Mouse (Mus musculus): ENCODE results near the gene Gm10803. TPM values are rescaled to one million over a fixed set of nuclear protein-coding genes. Genes with fewer than 3 reads are reported as not detected.

The Gm10803 gene
- polyA plus RNA-seq, 1 experiment from 2014 or later: not detected

DNA sequence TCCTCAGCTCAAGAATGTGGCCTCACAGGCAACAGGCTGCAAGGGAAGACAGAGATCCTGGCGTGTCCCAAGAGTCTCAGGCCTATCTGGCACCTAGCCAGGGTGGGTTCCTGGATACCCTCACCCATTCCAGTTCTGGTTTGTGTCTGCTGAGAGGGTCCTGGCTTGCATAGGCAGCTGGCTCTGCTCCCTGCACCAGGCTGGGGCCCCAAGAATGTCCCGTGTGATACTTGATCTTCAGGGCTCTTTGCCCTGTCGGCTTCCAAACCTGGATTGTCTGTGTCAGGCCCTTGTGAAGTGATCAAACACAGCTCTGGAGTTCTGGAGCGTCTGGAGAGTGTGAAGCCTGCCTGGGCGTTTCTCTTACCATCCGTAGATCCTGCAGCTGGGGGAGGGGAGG lies 22.2 kb upstream of the Gm10803 start:
- no peak overlapping the region for H3K9ac ChIP-seq
- no peak overlapping the region for H3K27ac ChIP-seq (ENCODE audit: poor library complexity, severe bottlenecking)
- H3K4me3 ChIP-seq: no peak overlapping the region
- H3K4me1 ChIP-seq (replicated peaks): peaks cover 19% of the 10 kb centered on the region
- no peaks in the 10 kb centered on the region for H3K36me3 ChIP-seq
- 9% methylated on average over 6 of the region's 6 CpGs for WGBS
- ATAC-seq (ENCODE audit: insufficient number of reproducible peaks, low FRiP score): peak; percentile 38; the same call in 1 of the 2 replicates
- 0 out of 2 replicates have a peak overlapping the region, but pooled peaks have one; percentile 11 for H3K4me2 ChIP-seq
- H3K9me3 ChIP-seq (replicated peaks): no peaks in the 10 kb centered on the region
- H3K27me3 ChIP-seq (replicated peaks): no peaks in the 10 kb centered on the region

DNA sequence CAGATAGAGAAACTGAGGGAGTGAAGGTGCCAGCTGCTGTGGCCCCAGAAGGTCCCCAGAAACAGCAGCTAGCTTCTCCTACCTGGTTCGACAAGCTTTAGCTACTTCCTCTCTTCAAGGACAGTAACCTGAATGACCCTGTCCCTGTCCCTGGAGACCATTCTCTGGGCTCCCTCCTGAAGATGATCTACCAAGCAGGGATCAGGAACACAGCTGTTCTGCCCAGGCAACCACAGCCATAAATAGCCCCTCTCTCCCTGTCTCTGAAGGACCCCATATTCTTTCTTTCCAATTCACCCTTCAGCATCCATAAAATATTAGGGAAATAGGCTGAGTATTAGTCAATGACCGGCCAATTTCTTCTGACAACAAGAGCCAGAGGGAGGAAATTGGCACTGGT lies 18.6 kb upstream of the Gm10803 start:
- no peak for ATAC-seq (ENCODE audit: insufficient number of reproducible peaks, low FRiP score)
- H3K9me3 ChIP-seq (replicated peaks): no peaks in the 10 kb centered on the region
- no peak overlapping the region for H3K4me3 ChIP-seq
- H3K27ac ChIP-seq (ENCODE audit: poor library complexity, severe bottlenecking): no peak overlapping the region
- no peak overlapping the region for H3K9ac ChIP-seq
- 0 out of 2 replicates have a peak, but pooled peaks cover 8% of the 10 kb centered on the region for H3K27me3 ChIP-seq (replicated peaks)
- H3K4me1 ChIP-seq (replicated peaks): peaks cover 17% of the 10 kb centered on the region
- no peaks in the 10 kb centered on the region for H3K36me3 ChIP-seq
- 82% methylated on average over 2 of the region's 2 CpGs for WGBS
- H3K4me2 ChIP-seq: no peak overlapping the region

DNA sequence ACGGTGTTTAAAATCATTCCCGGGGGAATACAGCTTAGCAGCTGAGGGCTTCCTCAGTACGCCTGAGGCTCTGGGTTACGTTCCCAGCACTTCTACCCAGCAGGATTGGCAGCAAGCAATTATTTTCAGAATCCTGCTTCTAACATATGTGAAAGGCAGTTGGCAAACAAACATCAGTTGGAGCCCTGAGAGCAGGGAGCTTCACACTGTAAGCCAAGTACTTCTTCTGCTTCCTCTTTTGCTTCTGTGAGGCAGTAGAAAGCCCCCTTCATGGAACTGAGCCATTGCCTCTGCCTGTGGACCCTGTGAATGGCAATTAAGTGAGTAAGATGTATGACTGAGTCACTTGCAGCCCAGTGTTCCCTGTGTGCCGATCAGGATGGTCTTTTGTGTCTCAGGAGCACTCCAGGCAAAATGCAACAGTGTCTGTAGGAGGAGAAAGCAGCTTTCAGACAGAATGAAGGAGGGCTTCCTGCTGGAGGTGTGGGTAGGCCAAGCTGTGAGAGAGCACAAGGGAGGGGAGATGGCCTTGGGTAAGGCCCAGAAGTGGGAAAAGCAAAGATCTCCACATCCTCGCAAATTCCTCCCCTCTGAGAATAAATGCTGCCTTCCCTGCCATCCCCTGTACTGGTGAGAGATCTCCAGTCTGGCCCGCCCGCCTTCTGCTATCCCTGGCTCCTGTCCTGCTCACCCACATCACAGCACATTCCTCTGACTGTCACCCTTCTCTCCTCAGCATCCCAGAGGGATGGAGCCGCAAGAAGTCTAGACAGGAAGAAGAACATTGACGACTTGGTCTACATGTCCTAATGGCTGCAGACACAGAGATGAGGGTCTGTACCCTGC lies 7.5 kb upstream of the Gm10803 start:
- Histone ChIP-seq H3K27ac (ENCODE audit: poor library complexity, severe bottlenecking) (no peak overlapping the region), H3K36me3 (no peaks in the 10 kb centered on the region), H3K4me3 (no peak overlapping the region), H3K9me3 (replicated peaks) (no peaks in the 10 kb centered on the region), H3K27me3 (replicated peaks) (no peaks in the 10 kb centered on the region), H3K4me1 (replicated peaks) (no peaks in the 10 kb centered on the region), H3K4me2 (no peak overlapping the region), H3K9ac (no peak overlapping the region)
- no peak for ATAC-seq (ENCODE audit: insufficient number of reproducible peaks, low FRiP score)
- WGBS: 65% methylated on average over 10 of the region's 10 CpGs

- H3K4me3 ChIP-seq: no peak overlapping the region
- no peaks in the 10 kb centered on the region for H3K27me3 ChIP-seq (replicated peaks)
- WGBS: 63% methylated on average over 5 of the region's 5 CpGs
- H3K4me1 ChIP-seq (replicated peaks): no peaks in the 10 kb centered on the region
- H3K36me3 ChIP-seq: no peaks in the 10 kb centered on the region
- no peak overlapping the region for H3K9ac ChIP-seq
- no peak overlapping the region for H3K27ac ChIP-seq (ENCODE audit: poor library complexity, severe bottlenecking)
- no peak for ATAC-seq (ENCODE audit: insufficient number of reproducible peaks, low FRiP score)
- H3K4me2 ChIP-seq: no peak overlapping the region
- H3K9me3 ChIP-seq (replicated peaks): no peaks in the 10 kb centered on the region
Measured at GRCm38 (mm10) chr2:93553905-93554304, 6.5 kb upstream of the Gm10803 start.

DNA sequence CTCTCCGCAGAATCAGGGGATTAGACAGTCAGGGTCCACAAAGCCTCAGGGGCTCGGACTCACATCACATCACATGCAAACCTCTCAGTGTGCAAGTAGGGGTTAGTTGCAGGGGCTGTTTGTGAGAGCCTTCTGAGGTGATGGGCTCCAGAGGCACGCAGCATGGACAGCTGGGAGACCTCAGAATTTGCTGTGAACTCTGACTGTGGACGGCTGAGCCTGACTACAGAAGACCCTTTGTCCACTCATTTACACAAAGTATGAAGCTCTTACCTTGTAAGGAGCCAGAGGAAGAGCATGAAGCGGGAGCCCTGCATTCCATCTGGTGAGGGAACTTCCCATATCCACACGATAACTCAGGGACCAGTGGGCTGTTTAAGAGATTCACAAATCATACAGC lies 5.3 kb downstream of the Gm10803 start:
- ATAC-seq (ENCODE audit: insufficient number of reproducible peaks, low FRiP score): no peak; the same call in 1 of the 2 replicates
- H3K9me3 ChIP-seq (replicated peaks): no peaks in the 10 kb centered on the region
- H3K9ac ChIP-seq: no peak overlapping the region
- H3K36me3 ChIP-seq: no peaks in the 10 kb centered on the region
- no peak overlapping the region for H3K27ac ChIP-seq (ENCODE audit: poor library complexity, severe bottlenecking)
- 0 out of 2 replicates have a peak, but pooled peaks cover 5% of the 10 kb centered on the region for H3K4me1 ChIP-seq (replicated peaks)
- 42% methylated on average over 6 of the region's 6 CpGs for WGBS
- no peak overlapping the region for H3K4me2 ChIP-seq
- H3K4me3 ChIP-seq: no peak overlapping the region
- H3K27me3 ChIP-seq (replicated peaks): no peaks in the 10 kb centered on the region; the same call in 1 of the 2 replicates

DNA sequence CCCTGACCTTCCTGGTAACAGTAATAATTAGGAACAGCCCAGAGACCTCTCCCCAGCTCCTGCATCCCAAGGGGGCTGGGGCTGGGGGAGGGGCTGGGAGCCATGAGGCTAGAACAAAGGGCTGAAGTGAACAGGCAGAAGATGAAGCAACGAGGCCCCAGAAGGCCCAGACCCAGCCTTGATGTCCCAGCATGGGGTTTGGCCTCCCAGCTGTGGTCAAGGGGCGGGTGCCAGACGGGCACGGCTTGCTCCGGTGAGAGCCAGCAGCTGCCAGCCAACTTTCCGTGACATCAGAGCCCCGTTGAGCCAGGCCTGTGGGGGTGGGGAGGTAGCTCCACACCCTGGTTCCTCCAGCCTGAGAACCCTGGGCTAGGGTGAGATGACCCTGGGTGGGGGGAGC lies 7.3 kb downstream of the Gm10803 start:
- ATAC-seq (ENCODE audit: insufficient number of reproducible peaks, low FRiP score): peak; percentile 54; the same call in 1 of the 2 replicates
- no peak overlapping the region for H3K27ac ChIP-seq (ENCODE audit: poor library complexity, severe bottlenecking)
- H3K4me3 ChIP-seq: no peak overlapping the region
- H3K9ac ChIP-seq: no peak overlapping the region
- 20% methylated on average over 7 of the region's 7 CpGs for WGBS
- 0 out of 2 replicates have a peak, but pooled peaks cover 5% of the 10 kb centered on the region for H3K4me1 ChIP-seq (replicated peaks)
- no peaks in the 10 kb centered on the region for H3K9me3 ChIP-seq (replicated peaks)
- no peaks in the 10 kb centered on the region; the same call in 1 of the 2 replicates for H3K27me3 ChIP-seq (replicated peaks)
- no peaks in the 10 kb centered on the region for H3K36me3 ChIP-seq
- H3K4me2 ChIP-seq: no peak overlapping the region

DNA sequence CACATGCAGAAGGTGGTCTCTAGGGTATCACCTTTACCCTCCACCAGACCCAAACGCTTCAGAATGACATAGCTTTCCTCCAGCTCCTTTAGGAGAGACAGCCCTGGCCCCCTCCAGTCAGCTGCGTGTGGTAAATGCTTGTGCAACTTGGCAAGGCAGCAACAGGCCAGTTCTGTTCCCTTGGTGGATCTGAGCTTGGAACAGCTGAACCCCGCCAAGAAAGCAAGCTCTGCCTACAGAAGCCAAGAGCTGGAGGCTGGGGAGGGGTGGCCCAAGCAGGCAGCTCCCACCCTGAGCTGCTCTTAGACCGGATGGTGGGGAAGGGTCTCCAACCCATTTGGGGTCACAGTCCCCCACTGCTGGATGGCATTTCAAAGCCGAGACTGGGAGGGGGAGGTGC lies 12.2 kb downstream of the Gm10803 start:
- H3K9ac ChIP-seq: no peak overlapping the region
- no peak for ATAC-seq (ENCODE audit: insufficient number of reproducible peaks, low FRiP score)

GRCm38 (mm10) chr2:93581271-93581670 lies 20.9 kb downstream of the Gm10803 start:
- Histone ChIP-seq H3K4me2 (no peak overlapping the region), H3K4me1 (replicated peaks) (0 out of 2 replicates have a peak, but pooled peaks cover 8% of the 10 kb centered on the region), H3K27me3 (replicated peaks) (peaks cover 10% of the 10 kb centered on the region), H3K9ac (no peak overlapping the region), H3K27ac (ENCODE audit: poor library complexity, severe bottlenecking) (no peak overlapping the region), H3K4me3 (no peak overlapping the region), H3K36me3 (no peaks in the 10 kb centered on the region), H3K9me3 (replicated peaks) (no peaks in the 10 kb centered on the region)
- 55% methylated on average over 3 of the region's 3 CpGs for WGBS
- no peak for ATAC-seq (ENCODE audit: insufficient number of reproducible peaks, low FRiP score)

More for the DNA sequence above, 12.2 kb downstream of the Gm10803 start:
- Histone ChIP-seq H3K4me1 (replicated peaks) (0 out of 2 replicates have a peak, but pooled peaks cover 4% of the 10 kb centered on the region), H3K36me3 (no peaks in the 10 kb centered on the region), H3K4me3 (no peak overlapping the region), H3K4me2 (no peak overlapping the region), H3K9me3 (replicated peaks) (no peaks in the 10 kb centered on the region), H3K27me3 (replicated peaks) (peaks cover 4% of the 10 kb centered on the region), H3K27ac (ENCODE audit: poor library complexity, severe bottlenecking) (no peak overlapping the region)
- WGBS: 67% methylated on average over 5 of the region's 5 CpGs

DNA sequence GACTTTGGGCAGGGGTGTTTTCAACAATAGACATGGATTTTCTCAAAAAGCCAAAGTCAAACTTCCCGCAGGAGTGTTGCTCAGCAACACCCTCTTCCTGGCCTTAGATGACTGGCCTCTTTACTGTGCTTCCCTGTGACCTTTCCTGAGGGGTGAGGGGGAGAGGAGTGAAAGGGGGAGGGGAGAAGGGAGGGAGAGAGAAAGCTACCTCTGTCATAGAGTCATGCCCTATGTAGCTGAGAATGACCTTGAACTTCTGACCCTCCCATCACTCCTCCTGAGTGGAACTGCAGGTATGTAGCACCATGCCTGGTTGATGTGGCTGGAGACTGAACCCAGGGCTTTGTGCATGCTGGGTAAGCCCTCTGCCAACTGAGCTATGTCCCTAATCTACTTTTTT lies 25.5 kb downstream of the Gm10803 start:
- 53% methylated on average over 1 of the region's 1 CpGs for WGBS

DNA sequence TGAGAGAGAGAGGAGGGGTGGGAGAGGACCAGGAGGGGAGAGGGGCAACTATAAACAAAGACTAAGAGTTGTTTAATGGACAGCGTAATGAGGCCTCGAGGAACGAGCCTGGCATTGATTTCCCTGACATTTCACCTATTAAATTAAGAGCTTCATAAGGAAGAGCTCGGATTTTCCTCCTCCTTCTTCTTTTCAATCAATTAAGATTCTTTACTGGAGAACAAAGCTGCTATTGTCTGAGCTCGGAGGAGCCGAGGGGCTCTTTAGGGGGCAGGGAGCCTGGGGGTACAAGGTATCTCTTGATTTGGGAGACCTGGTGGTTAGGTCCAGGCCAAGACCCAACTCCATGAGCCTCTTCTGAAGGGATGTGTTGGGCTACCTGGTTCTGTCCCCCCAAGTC lies 27.1 kb downstream of the Gm10803 start:
- no peak overlapping the region for H3K9ac ChIP-seq
- no peaks in the 10 kb centered on the region for H3K36me3 ChIP-seq
- H3K4me3 ChIP-seq: no peak overlapping the region
- no peak overlapping the region for H3K27ac ChIP-seq (ENCODE audit: poor library complexity, severe bottlenecking)
- H3K4me1 ChIP-seq (replicated peaks): peaks cover 13% of the 10 kb centered on the region; the same call in 1 of the 2 replicates
- no peaks in the 10 kb centered on the region for H3K9me3 ChIP-seq (replicated peaks)
- H3K4me2 ChIP-seq: no peak overlapping the region
- H3K27me3 ChIP-seq (replicated peaks): no peaks in the 10 kb centered on the region
- 61% methylated on average over 6 of the region's 6 CpGs for WGBS
- ATAC-seq (ENCODE audit: insufficient number of reproducible peaks, low FRiP score): no peak

More for the DNA sequence above, 25.5 kb downstream of the Gm10803 start:
- Histone ChIP-seq H3K9me3 (replicated peaks) (no peaks in the 10 kb centered on the region), H3K36me3 (no peaks in the 10 kb centered on the region), H3K9ac (no peak overlapping the region), H3K27ac (ENCODE audit: poor library complexity, severe bottlenecking) (no peak overlapping the region), H3K4me2 (no peak overlapping the region), H3K27me3 (replicated peaks) (no peaks in the 10 kb centered on the region), H3K4me1 (replicated peaks) (0 out of 2 replicates have a peak, but pooled peaks cover 8% of the 10 kb centered on the region), H3K4me3 (no peak overlapping the region)
- ATAC-seq (ENCODE audit: insufficient number of reproducible peaks, low FRiP score): no peak

DNA sequence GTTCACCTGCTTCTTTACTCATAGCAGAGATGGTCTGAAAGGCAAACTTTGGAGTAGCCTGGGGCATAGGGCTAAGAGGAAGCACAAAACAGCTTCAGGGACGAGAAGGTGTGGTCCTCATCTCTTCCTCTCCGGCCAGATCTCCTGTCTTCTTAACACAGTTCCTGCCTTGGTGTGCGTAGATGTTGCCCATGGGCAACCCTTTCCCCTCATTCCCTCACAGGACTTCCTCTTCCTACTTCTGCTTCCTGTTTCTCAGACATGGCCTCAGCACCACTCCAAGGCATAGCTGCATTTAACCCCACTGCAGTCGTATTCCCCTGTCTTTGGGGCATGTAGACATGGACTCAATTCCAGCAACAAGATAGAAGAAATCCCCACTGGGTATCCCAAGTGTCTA lies 29.5 kb downstream of the Gm10803 start:
- Histone ChIP-seq H3K9me3 (replicated peaks) (no peaks in the 10 kb centered on the region), H3K27me3 (replicated peaks) (no peaks in the 10 kb centered on the region), H3K27ac (ENCODE audit: poor library complexity, severe bottlenecking) (no peak overlapping the region), H3K4me2 (no peak overlapping the region), H3K4me3 (no peak overlapping the region), H3K4me1 (replicated peaks) (peaks cover 9% of the 10 kb centered on the region; the same call in 1 of the 2 replicates), H3K36me3 (no peaks in the 10 kb centered on the region), H3K9ac (no peak overlapping the region)
- WGBS: 62% methylated on average over 4 of the region's 4 CpGs
- no peak for ATAC-seq (ENCODE audit: insufficient number of reproducible peaks, low FRiP score)

Data from heart, embryonic 12.5 days (tissue).